Mouse (Mus musculus): Measurements from ENCODE around the gene Stxbp4. TPM values are rescaled to one million over a fixed set of nuclear protein-coding genes. Genes with fewer than 3 reads are reported as not detected.

Stxbp4 gene
- polyA plus RNA-seq, 1 experiment, result 0.44 TPM

- Histone ChIP-seq H3K36me3 (ENCODE audit: control insufficient read depth, insufficient read depth, low read length) (no peaks in the 10 kb centered on the region), H3K4me1 (ENCODE audit: control insufficient read depth, insufficient read depth, insufficient read length, low read length) (no peaks in the 10 kb centered on the region), H3K27ac (ENCODE audit: insufficient read depth, low read depth, low read length) (no peak overlapping the region), H3K27me3 (ENCODE audit: control insufficient read depth, insufficient read depth, low read length) (no peaks in the 10 kb centered on the region), H3K4me3 (ENCODE audit: low read depth, low read length) (no peak overlapping the region)
- TF ChIP-seq POLR2A (IDR thresholded peaks at IDR 0.05; ENCODE audit: low read depth, low read length) (no peak), CTCF (IDR thresholded peaks at IDR 0.05; ENCODE audit: extremely low read depth, insufficient read length, insufficient replicate concordance, low read depth, low read length) (no peak)
- WGBS, result 86% methylated on average over 3 of the region's 3 CpGs
These were observed 197.0 kb downstream of the Stxbp4 start for GRCm38 (mm10) chr11:90440851-90441250.

GRCm38 (mm10) chr11:90438768-90439167 is 199.1 kb downstream of the Stxbp4 start:
- H3K27me3 ChIP-seq (ENCODE audit: control insufficient read depth, insufficient read depth, low read length), result no peaks in the 10 kb centered on the region
- H3K4me1 ChIP-seq (ENCODE audit: control insufficient read depth, insufficient read depth, insufficient read length, low read length), result no peaks in the 10 kb centered on the region
- H3K4me3 ChIP-seq (ENCODE audit: low read depth, low read length), result no peak overlapping the region
- no peak for TF ChIP-seq POLR2A (IDR thresholded peaks at IDR 0.05; ENCODE audit: low read depth, low read length)
- no peak for TF ChIP-seq CTCF (IDR thresholded peaks at IDR 0.05; ENCODE audit: extremely low read depth, insufficient read length, insufficient replicate concordance, low read depth, low read length)
- WGBS, result 40% methylated on average over 5 of the region's 5 CpGs
- H3K36me3 ChIP-seq (ENCODE audit: control insufficient read depth, insufficient read depth, low read length), result no peaks in the 10 kb centered on the region
- H3K27ac ChIP-seq (ENCODE audit: insufficient read depth, low read depth, low read length), result no peak overlapping the region

Other genes starting within 250 kb of the Stxbp4 start
- gene Hlf, start 247.2 kb downstream of the Stxbp4 start, polyA plus RNA-seq (2012; rRNA removed), result 0.41 and 1.8 TPM in 2 replicates
- gene Cox11, start 89 bp upstream of the Stxbp4 start, polyA plus RNA-seq (2012; rRNA removed), result 20.4 and 30.2 TPM in 2 replicates
- 5.4 and 9.7 TPM in 2 replicates for gene Tom1l1, start 50.3 kb upstream of the Stxbp4 start, polyA plus RNA-seq (2012; rRNA removed)

Measured in small intestine, adult 2 months (tissue).